Mouse (Mus musculus) liver, embryonic 13.5 days (tissue): Measurements from ENCODE around the gene Timp2. TPM values are rescaled to one million over a fixed set of nuclear protein-coding genes. Genes with fewer than 3 reads are reported as not detected.
A peak's percentile ranks its signal among the peaks of the same experiment; 100 is the strongest.

Experiments used
- ATAC-seq: fragments of 200-750 bp; cut with Nextera tagmentation; 2 replicates; pipeline ENCODE4 v1.8.0; 2017; ENCODE audit warnings: low read depth, mild to moderate bottlenecking, moderate number of reproducible peaks, moderate library complexity
- DNase-seq: peaks from one replicate; pipeline ENCODE4 v3.0.0; 2022
- H3K27ac ChIP-seq: fragments of 300-500 bp; sonication (generic); 2 replicates; pipeline ENCODE4 v1.5.1; 2015; ENCODE audit warnings: moderate library complexity, mild to moderate bottlenecking, inconsistent platforms
- H3K27me3 ChIP-seq: fragments of 300-500 bp; sonication (generic); 2 replicates; pipeline ENCODE4 v1.6.1; 2015; ENCODE audit warnings: mild to moderate bottlenecking, inconsistent platforms
- H3K36me3 ChIP-seq: fragments of 300-500 bp; sonication (generic); 2 replicates; pipeline ENCODE4 v1.6.1; 2015; ENCODE audit warnings: mild to moderate bottlenecking, inconsistent platforms
- H3K4me1 ChIP-seq: fragments of 300-500 bp; sonication (generic); replicated peaks from 2 replicates; pipeline ENCODE4 v1.6.1; 2015; ENCODE audit warnings: inconsistent platforms
- H3K4me2 ChIP-seq: fragments of 300-500 bp; sonication (generic); 2 replicates; pipeline ENCODE4 v1.6.1; 2015; ENCODE audit warnings: inconsistent platforms, mild to moderate bottlenecking, moderate library complexity
- H3K4me3 ChIP-seq: fragments of 300-500 bp; sonication (generic); replicated peaks from 2 replicates; pipeline ENCODE4 v1.5.1; 2015; ENCODE audit warnings: mild to moderate bottlenecking, inconsistent platforms
- H3K9ac ChIP-seq: fragments of 300-500 bp; sonication (generic); 2 replicates; pipeline ENCODE4 v1.6.1; 2015; ENCODE audit warnings: mild to moderate bottlenecking, inconsistent platforms
- H3K9me3 ChIP-seq: fragments of 300-500 bp; sonication (generic); replicated peaks from 2 replicates; pipeline ENCODE4 v1.6.1; 2016; ENCODE audit warnings: inconsistent platforms
- WGBS: fragments of 180-500 bp; shearing (Covaris S2); methylation state at CpG from one replicate; pipeline ENCODE4 v1.1.7; 2015; ENCODE audit not compliant: insufficient replicate concordance; 5-methylcytosine and 5-hydroxymethylcytosine counted together
- polyA plus RNA-seq: library from polyadenylated mRNA; unstranded; fragments of >200 nt; fragmentation: Nextera tagmentation; extraction: Ambion mirVana; gene quantifications from 2 replicates; pipeline ENCODE4 v1.2.1, GENCODE M21; 2015

The Timp2 gene
- polyA plus RNA-seq, 1 experiment from 2014 or later = 5.5 TPM

DNA sequence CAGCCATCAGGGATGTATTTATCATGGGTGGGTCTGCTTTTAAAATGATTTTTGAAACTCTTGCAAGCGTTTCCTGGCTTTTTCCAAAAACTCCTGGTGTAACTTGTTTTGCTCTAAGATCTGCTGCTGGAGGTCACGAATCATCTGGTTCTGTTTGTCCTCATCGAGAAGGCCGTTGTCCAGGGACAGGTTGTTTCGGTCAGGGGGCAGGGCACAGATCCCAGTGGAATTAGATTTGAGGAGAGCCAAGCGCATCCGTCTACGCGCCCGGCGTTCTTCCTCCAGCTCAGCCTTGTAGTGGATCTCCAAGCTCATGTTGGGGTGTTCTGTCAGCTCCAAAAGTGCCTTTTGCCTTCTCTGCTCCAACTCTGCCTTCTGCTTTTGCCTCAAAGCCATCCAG is 23.2 kb downstream of the Timp2 start:
- H3K4me3 ChIP-seq = no peak overlapping the region
- H3K4me2 ChIP-seq = no peak overlapping the region
- ATAC-seq (no peak), DNase-seq (no peak)
- H3K9ac ChIP-seq = no peak overlapping the region
- H3K27ac ChIP-seq = no peak overlapping the region
- H3K9me3 ChIP-seq = no peaks in the 10 kb centered on the region
- H3K4me1 ChIP-seq = no peaks in the 10 kb centered on the region
- H3K27me3 ChIP-seq = no peaks in the 10 kb centered on the region
- no peaks in the 10 kb centered on the region for H3K36me3 ChIP-seq
- 78% methylated on average over 11 of the region's 11 CpGs for WGBS

DNA sequence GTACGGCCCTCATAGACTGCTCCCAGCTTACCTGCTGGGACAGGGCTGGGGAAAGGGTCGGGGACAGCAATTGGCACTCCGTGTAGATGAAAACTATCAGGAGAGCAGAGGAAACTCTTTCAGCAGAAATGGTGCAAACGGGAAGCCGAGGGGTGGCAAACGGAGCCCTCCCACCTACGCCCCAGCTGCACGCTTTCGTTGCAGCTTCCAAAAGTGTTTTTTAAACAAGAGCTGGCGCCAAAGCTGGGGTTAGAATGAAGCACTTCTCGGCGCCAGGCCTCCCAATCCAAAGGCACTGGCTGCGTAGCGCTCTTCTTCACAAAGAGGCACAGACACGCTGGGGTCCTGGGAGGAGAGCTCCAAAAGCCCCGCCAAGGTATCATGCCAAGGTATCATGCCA is 24.8 kb downstream of the Timp2 start:
- no peak overlapping the region for H3K4me3 ChIP-seq
- DNase-seq (no peak), ATAC-seq (no peak)
- peaks cover 8% of the 10 kb centered on the region for H3K4me1 ChIP-seq
- no peak overlapping the region for H3K27ac ChIP-seq
- no peaks in the 10 kb centered on the region for H3K27me3 ChIP-seq
- no peaks in the 10 kb centered on the region for H3K9me3 ChIP-seq
- no peak overlapping the region for H3K9ac ChIP-seq
- WGBS = 77% methylated on average over 16 of the region's 16 CpGs
- no peak overlapping the region for H3K4me2 ChIP-seq
- no peaks in the 10 kb centered on the region for H3K36me3 ChIP-seq

DNA sequence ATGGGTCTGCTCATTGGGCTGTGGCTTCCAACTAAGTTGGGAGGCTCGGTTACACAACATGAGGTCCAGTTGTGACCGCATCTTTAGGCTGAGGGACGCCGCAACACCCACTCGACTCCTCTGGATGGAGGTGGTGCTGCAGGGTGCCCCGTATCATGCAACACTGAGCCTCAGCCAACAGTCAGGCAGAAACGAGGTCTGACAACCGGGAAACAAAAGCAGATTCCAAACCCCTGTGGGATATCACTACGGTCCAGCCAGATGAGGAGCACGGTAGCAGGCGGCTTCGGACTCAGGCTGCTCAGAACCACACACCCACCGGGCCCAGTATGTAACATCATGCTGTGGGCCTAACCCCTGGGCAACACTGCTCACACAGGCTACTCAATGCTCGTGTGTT is 25.2 kb downstream of the Timp2 start:
- H3K36me3 ChIP-seq = no peaks in the 10 kb centered on the region
- no peak overlapping the region for H3K9ac ChIP-seq
- no peak overlapping the region for H3K27ac ChIP-seq
- 81% methylated on average over 14 of the region's 14 CpGs for WGBS
- ATAC-seq (no peak), DNase-seq (no peak)
- H3K27me3 ChIP-seq = no peaks in the 10 kb centered on the region
- H3K9me3 ChIP-seq = no peaks in the 10 kb centered on the region
- H3K4me1 ChIP-seq = peaks cover 8% of the 10 kb centered on the region
- H3K4me2 ChIP-seq = no peak overlapping the region
- no peak overlapping the region for H3K4me3 ChIP-seq

DNA sequence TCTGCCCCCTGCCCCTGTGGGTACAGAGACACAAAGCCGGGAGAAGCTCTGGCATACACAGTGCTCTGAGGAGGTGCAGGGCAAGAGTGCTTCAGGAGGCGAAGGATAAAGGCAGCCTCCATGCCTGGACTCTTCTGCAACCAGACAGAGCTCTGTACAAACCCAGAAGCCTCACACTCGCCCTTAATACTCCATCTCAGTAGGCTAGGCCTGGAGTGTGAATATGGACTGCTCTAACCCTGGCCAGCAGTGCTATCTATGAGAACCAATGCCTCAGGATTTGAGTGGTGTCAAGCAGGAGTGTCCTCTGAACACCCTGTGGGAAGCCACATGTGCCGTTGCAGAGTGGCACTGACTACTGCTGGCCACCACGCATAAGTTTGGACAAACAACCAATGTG is 26.6 kb downstream of the Timp2 start:
- H3K27me3 ChIP-seq = no peaks in the 10 kb centered on the region
- H3K4me2 ChIP-seq = no peak overlapping the region
- DNase-seq (no peak), ATAC-seq (no peak)
- H3K9ac ChIP-seq = no peak overlapping the region
- WGBS = 58% methylated on average over 5 of the region's 5 CpGs
- no peak overlapping the region for H3K27ac ChIP-seq
- H3K4me1 ChIP-seq = peaks cover 10% of the 10 kb centered on the region
- H3K9me3 ChIP-seq = no peaks in the 10 kb centered on the region
- no peak overlapping the region for H3K4me3 ChIP-seq
- no peaks in the 10 kb centered on the region for H3K36me3 ChIP-seq

DNA sequence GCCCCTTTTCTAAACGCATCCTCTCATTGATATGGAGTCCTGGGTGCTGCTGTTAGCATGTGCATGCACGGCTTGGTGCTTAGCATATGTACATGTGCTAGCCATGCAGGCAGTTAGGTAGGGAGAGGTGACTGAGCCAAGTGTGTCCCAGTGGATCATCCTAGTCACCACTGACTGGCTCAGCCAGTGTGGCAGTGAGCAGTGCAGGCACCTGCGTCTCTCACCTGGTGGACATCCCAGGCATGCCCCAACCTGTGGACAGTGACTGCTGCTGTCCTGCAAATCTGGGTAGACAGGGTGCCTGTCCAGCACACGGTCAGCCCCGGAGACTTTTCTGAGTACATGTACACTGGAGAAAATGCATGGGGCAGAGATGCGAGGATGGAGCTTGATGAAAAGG is 27.0 kb downstream of the Timp2 start:
- Histone ChIP-seq H3K9ac (no peak overlapping the region), H3K27me3 (no peaks in the 10 kb centered on the region), H3K36me3 (no peaks in the 10 kb centered on the region), H3K9me3 (no peaks in the 10 kb centered on the region), H3K27ac (no peak overlapping the region), H3K4me2 (no peak overlapping the region), H3K4me1 (peaks cover 10% of the 10 kb centered on the region), H3K4me3 (no peak overlapping the region)
- ATAC-seq = no peak
- DNase-seq = no peak
- 73% methylated on average over 6 of the region's 6 CpGs for WGBS

DNA sequence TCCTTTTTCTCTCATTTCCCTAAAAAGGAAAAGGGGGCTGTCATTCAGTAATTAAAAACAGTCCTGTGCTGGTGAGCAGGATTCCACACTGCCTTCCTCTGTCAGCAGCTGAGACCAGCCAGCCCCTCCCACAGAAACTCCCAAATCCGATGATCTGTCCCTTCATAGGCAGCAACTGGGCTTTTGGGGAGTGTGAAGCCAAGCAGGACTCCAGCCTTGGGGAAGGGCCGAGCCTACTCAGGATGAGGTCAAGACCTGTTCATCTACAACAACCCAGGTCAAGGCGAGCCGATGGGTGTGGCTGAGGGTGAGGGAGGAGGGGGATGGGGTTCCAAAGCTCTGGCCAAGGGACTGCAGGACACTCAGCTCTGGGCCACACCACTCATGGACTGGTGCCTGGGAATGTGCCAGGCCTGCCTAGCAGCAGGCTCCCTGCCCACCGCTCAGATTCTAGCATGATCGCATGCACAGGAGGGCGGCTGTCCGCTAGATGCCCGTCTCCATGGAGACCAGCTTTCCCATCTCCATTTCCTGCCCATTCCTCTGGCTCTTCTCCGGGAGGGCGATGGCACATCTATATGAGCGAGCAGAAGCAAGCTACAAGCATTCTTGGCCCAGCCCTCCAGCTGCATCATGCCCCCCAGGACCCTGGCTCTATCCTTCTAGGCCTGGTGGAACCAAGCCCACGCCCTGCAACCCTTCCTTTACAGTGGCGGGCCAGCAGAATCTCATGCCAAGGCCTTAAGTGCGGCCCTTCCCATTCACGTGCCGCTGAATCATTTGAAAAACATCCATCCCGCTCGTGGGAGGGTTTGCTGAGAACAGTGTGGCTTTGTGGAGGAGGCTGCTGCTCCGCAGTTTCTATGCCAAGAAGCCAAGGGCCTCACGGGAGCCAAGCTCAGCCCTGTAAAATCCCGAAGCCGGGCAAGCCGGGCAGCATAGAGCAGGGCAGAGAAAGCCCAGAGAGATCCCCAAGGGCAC is 28.3 kb downstream of the Timp2 start:
- Histone ChIP-seq H3K27ac (no peak overlapping the region), H3K9ac (no peak overlapping the region), H3K4me2 (no peak overlapping the region), H3K27me3 (no peaks in the 10 kb centered on the region), H3K4me3 (no peak overlapping the region), H3K36me3 (no peaks in the 10 kb centered on the region), H3K9me3 (no peaks in the 10 kb centered on the region), H3K4me1 (peaks cover 10% of the 10 kb centered on the region)
- ATAC-seq (no peak), DNase-seq (no peak)
- 73% methylated on average over 24 of the region's 24 CpGs for WGBS

DNA sequence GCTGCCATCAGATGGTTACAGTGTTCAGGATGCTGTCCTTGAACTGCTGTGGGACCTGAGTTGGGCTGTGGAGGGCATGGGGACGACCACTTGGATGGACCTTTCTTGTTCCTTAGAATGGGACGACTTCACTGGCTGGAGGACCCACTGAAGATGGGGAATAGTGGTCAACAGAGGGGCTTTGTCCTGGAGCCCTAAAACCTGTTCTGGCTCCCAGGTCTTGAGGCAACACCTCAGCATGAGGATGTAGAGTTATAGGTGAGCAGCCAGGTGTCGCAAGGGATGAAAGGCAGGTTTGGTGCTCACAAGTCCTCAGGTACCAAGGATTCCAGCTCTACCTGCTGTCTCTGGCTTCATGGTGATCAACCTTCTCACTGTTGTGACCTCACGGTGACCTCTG is 29.0 kb downstream of the Timp2 start:
- Histone ChIP-seq H3K4me1 (peaks cover 10% of the 10 kb centered on the region), H3K4me2 (no peak overlapping the region), H3K36me3 (no peaks in the 10 kb centered on the region), H3K9me3 (no peaks in the 10 kb centered on the region), H3K27me3 (no peaks in the 10 kb centered on the region), H3K27ac (no peak overlapping the region), H3K9ac (no peak overlapping the region), H3K4me3 (no peak overlapping the region)
- ATAC-seq (no peak), DNase-seq (no peak)
- WGBS = 60% methylated on average over 4 of the region's 4 CpGs

DNA sequence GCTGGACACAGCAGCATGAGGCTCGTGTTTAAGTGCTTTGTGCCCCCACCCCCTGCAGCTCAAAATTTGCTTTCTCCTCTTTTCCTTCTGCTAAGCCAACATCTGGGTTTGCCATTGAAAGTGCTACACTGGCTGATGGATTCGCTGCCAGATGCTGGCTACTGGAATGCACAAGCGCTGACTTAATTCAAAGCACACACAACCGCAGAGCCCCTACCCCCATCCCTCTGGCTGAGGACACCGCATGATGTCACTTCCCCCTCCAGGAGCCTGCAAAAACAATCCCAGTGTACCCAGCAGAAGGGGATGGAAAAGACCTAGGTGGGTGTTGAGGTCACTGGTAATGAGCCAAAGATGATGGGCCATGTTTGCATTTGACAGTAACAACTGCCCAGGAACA is 31.0 kb downstream of the Timp2 start:
- no peaks in the 10 kb centered on the region for H3K9me3 ChIP-seq
- H3K9ac ChIP-seq = no peak overlapping the region
- no peaks in the 10 kb centered on the region for H3K36me3 ChIP-seq
- no peak overlapping the region for H3K4me3 ChIP-seq
- H3K4me1 ChIP-seq = peaks cover 10% of the 10 kb centered on the region
- ATAC-seq = no peak
- no peaks in the 10 kb centered on the region for H3K27me3 ChIP-seq
- 31% methylated on average over 5 of the region's 5 CpGs for WGBS
- H3K27ac ChIP-seq = no peak overlapping the region
- no peak overlapping the region for H3K4me2 ChIP-seq
- no peak for DNase-seq

DNA sequence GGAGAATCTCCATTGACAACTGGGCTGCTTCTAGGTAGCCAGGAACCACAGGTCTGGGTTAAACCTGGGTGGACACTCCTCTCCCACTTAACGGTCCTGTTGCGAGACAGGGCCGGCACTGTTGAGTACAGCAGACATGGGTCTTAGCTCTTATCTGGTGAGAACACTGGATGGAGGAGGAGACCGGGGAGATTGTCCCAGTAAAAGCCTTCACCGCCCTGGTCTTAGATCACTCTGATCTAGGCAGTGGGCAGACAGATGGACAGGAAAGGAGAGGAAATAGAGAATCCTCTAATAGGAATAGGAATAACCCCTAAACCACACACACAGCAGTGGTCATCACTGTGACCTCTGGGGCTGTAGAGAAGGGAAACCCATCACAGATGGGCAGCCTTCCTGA is 31.6 kb downstream of the Timp2 start:
- Histone ChIP-seq H3K4me1 (peaks cover 10% of the 10 kb centered on the region), H3K9ac (no peak overlapping the region), H3K27ac (no peak overlapping the region), H3K36me3 (no peaks in the 10 kb centered on the region), H3K4me3 (no peak overlapping the region), H3K4me2 (no peak overlapping the region), H3K27me3 (no peaks in the 10 kb centered on the region), H3K9me3 (no peaks in the 10 kb centered on the region)
- peak; percentile 23; the same call in 1 of the 2 replicates for ATAC-seq
- DNase-seq = no peak
- WGBS = 24% methylated on average over 5 of the region's 5 CpGs

DNA sequence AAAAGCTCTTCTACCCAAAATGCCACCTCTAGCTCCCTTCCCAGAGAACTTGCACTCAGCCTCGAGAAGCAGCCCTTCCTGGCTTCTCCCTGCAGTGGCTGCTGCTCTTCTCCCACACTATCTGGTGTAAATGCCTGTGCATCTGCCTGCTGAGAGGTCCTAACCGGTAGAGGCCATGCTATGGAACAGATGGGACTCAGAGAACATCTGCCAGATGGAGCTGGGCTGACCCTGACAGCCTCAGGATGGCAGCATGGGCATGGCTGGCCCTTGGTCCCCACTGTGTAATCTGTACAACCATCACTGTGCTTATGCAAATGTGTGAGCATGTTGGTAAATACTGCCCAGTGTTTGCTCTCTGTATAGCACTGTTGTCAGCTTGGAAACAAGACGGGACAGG is 32.9 kb downstream of the Timp2 start:
- Histone ChIP-seq H3K4me3 (no peak overlapping the region), H3K4me1 (peaks cover 10% of the 10 kb centered on the region), H3K36me3 (no peaks in the 10 kb centered on the region), H3K9ac (no peak overlapping the region), H3K27me3 (no peaks in the 10 kb centered on the region), H3K4me2 (no peak overlapping the region), H3K9me3 (no peaks in the 10 kb centered on the region), H3K27ac (no peak overlapping the region)
- DNase-seq (no peak), ATAC-seq (no peak)
- 32% methylated on average over 3 of the region's 3 CpGs for WGBS

DNA sequence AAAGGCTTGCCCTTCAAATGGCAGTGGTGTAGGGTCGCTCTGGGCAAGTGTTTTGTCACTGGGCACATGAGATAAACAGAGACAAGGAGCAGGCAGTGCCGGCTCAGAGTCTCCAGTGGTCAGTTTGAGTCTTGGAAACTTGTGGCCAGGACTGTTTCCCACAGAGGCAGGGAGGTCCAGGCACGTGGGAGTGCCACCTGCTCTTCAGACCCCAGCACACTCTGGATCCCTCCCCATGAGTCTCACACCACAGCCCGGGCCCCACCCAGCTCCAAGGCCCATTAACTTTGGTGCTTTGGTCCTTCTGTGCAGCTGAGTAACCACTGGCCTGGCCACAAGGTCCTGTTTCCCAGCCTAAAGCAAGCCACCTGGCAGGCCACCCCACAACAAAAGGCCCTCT is 33.6 kb downstream of the Timp2 start:
- H3K4me3 ChIP-seq = no peak overlapping the region
- 42% methylated on average over 4 of the region's 4 CpGs for WGBS
- no peak overlapping the region for H3K9ac ChIP-seq
- no peaks in the 10 kb centered on the region for H3K9me3 ChIP-seq
- H3K4me2 ChIP-seq = no peak overlapping the region
- H3K27ac ChIP-seq = no peak overlapping the region
- no peaks in the 10 kb centered on the region for H3K36me3 ChIP-seq
- ATAC-seq = no peak
- DNase-seq = no peak
- peaks cover 9% of the 10 kb centered on the region for H3K4me1 ChIP-seq
- no peaks in the 10 kb centered on the region for H3K27me3 ChIP-seq

DNA sequence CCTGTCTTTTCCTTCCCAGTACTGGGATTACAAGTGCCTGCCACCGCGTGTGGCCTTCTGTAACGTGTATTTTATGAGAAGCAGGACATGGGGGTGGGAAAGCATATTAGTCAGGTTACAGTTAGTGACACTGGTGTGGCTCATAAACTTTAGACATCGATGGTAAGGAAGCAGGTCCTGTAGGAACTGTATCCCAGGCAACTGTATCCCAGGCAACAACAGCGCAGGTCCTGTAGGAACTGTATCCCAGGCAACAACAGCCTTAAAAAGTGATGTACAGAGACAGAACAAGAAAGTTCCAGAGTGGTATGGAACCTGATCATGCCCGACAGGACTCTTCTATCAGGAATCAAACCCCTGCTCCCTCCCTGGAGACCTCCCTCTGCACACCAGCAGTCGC is 34.0 kb downstream of the Timp2 start:
- Histone ChIP-seq H3K27ac (no peak overlapping the region), H3K9me3 (no peaks in the 10 kb centered on the region), H3K4me1 (peaks cover 9% of the 10 kb centered on the region), H3K4me3 (no peak overlapping the region), H3K4me2 (no peak overlapping the region), H3K27me3 (no peaks in the 10 kb centered on the region), H3K9ac (no peak overlapping the region), H3K36me3 (no peaks in the 10 kb centered on the region)
- WGBS = 74% methylated on average over 7 of the region's 7 CpGs
- DNase-seq (no peak), ATAC-seq (no peak)
